Mouse (Mus musculus) heart, adult 8-10 months (tissue): ENCODE measurements around the gene Cdc42ep2. TPM values are rescaled to one million over a fixed set of nuclear protein-coding genes. Genes with fewer than 3 reads are reported as not detected.
"Not testable (repeated sequence)": the region's sequence is repeated elsewhere in the genome, so short reads cannot be mapped to it uniquely, and the experiment has no call there.

Source experiments
- DNase-seq: peaks from one replicate; pipeline ENCODE4 v3.0.0; 2022; ENCODE audit warnings: low spot score
- total RNA-seq, 4 experiments: library from RNA; stranded (reverse); gene quantifications; 2 replicates each; pipeline ENCODE4 v1.2.4; 2022

Gene Cdc42ep2
- total RNA-seq, 4 experiments from 2014 or later, result 6.0 to 9.7 (median 8.9) TPM

- DNase-seq, result peak; percentile 99
Measured at GRCm38 (mm10) chr19:5912103-5913006, 12.3 kb downstream of the Cdc42ep2 start.

GRCm38 (mm10) chr19:5911430-5912102 is 13.1 kb downstream of the Cdc42ep2 start:
- no peak for DNase-seq

- DNase-seq, result no peak
Measured at GRCm38 (mm10) chr19:5910221-5910620, 14.4 kb downstream of the Cdc42ep2 start.

- DNase-seq, result no peak
Measured at GRCm38 (mm10) chr19:5907275-5907674, 17.3 kb downstream of the Cdc42ep2 start.

- DNase-seq, result peak; percentile 95
Measured at GRCm38 (mm10) chr19:5894002-5894678, 30.5 kb downstream of the Cdc42ep2 start, which contains the start of gene Tigd3. Gene Tigd3, minus strand, starts transcription at chr19:5894149.

GRCm38 (mm10) chr19:5893282-5894001 is 31.2 kb downstream of the Cdc42ep2 start:
- no peak for DNase-seq

GRCm38 (mm10) chr19:5892735-5893134 is 31.9 kb downstream of the Cdc42ep2 start:
- no peak for DNase-seq

GRCm38 (mm10) chr19:5892262-5892661 is 32.4 kb downstream of the Cdc42ep2 start:
- no peak for DNase-seq

GRCm38 (mm10) chr19:5891521-5892258 is 32.9 kb downstream of the Cdc42ep2 start:
- no peak for DNase-seq

- DNase-seq, result no peak
Measured at GRCm38 (mm10) chr19:5889211-5889610, 35.4 kb downstream of the Cdc42ep2 start.

- no peak for DNase-seq
Measured at GRCm38 (mm10) chr19:5887234-5887815, 37.3 kb downstream of the Cdc42ep2 start.

GRCm38 (mm10) chr19:5885838-5886237 is 38.8 kb downstream of the Cdc42ep2 start:
- no peak for DNase-seq

GRCm38 (mm10) chr19:5883935-5884334 is 40.7 kb downstream of the Cdc42ep2 start:
- no peak for DNase-seq

- DNase-seq, result not testable (repeated sequence)
Measured at GRCm38 (mm10) chr19:5882079-5882478, 42.5 kb downstream of the Cdc42ep2 start.

- DNase-seq, result no peak
Measured at GRCm38 (mm10) chr19:5881155-5881554, 43.5 kb downstream of the Cdc42ep2 start.

GRCm38 (mm10) chr19:5879735-5880134 is 44.9 kb downstream of the Cdc42ep2 start:
- DNase-seq, result no peak

- DNase-seq, result no peak
Measured at GRCm38 (mm10) chr19:5878916-5879315, 45.7 kb downstream of the Cdc42ep2 start.

GRCm38 (mm10) chr19:5878362-5878722 is 46.3 kb downstream of the Cdc42ep2 start:
- DNase-seq, result no peak

- peak; percentile 70 for DNase-seq
Measured at GRCm38 (mm10) chr19:5877618-5878361, 46.8 kb downstream of the Cdc42ep2 start, which contains the start of gene Slc25a45. Gene Slc25a45, plus strand, starts transcription at chr19:5877808.
